In the genomic region with DNA sequence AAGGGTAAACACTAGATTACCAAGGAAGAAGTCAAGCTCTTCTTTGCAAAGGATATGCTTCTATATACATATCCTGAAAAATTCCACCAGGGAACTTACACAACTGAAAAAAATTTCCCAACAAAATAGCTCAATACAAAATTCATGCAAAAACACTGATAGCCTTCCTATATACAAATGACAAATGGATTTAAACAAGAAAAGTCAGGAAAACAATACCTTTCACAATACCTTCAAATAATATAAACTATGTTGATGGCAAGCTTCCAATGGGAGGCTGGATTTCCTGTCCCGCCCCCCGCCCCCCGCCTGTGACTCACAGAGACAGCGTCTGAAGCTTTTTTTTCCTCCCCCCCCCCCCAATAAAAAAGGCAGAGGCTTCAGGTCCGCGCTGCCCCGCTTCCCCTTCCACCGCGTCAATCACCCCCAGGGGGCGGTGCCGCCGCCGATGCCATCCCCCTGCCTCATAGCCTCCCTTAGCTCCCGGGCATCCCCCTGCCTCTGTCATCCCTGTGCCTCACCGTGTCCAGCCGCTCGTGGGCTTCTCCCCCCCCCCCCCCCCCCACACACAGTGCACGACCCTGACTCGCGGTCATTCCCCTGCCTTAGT, we compare ENCODE assay signal across 8 mouse cellular contexts. TPM values are rescaled to one million over a fixed set of nuclear protein-coding genes. Genes with fewer than 3 reads are reported as not detected.
DNase-seq lines count a peak whose midpoint lies in the region; ATAC-seq and TF ChIP-seq lines count a peak whose summit lies in the region.

No protein-coding gene starts in this region.

- TF ChIP-seq CTCF in lung, adult 2 months (IDR thresholded peaks at IDR 0.05; ENCODE audit: insufficient read depth, low read length), result no peak

- H3K9ac ChIP-seq in embryonic facial prominence, embryonic 12.5 days, result peak overlapping the region; percentile 33; the same call in 1 of the 2 replicates
- no peak overlapping the region for H3K9ac ChIP-seq in limb, embryonic 11.5 days (ENCODE audit: low read length)
- peak overlapping the region; percentile 47; the same call in 1 of the 2 replicates for H3K9ac ChIP-seq in neural tube, embryonic 14.5 days (replicated peaks; ENCODE audit: low read depth, low read length)

- no peaks in the 10 kb centered on the region for H3K9me3 ChIP-seq in embryonic facial prominence, embryonic 12.5 days
- H3K9me3 ChIP-seq in limb, embryonic 11.5 days (ENCODE audit: control insufficient read depth, low read length), result no peaks in the 10 kb centered on the region
- H3K9me3 ChIP-seq in neural tube, embryonic 14.5 days (ENCODE audit: control insufficient read depth, low read length), result no peaks in the 10 kb centered on the region

- H3K4me2 ChIP-seq in embryonic facial prominence, embryonic 12.5 days (replicated peaks), result peak overlapping the region; percentile 62
- H3K4me2 ChIP-seq in limb, embryonic 11.5 days (ENCODE audit: low read depth, severe bottlenecking), result peak overlapping the region; percentile 45
- H3K4me2 ChIP-seq in neural tube, embryonic 14.5 days (ENCODE audit: low read depth, low read length), result peak overlapping the region; percentile 62

- peaks cover 6% of the 10 kb centered on the region; the same call in 1 of the 2 replicates for H3K27me3 ChIP-seq in embryonic facial prominence, embryonic 12.5 days
- no peaks in the 10 kb centered on the region for H3K27me3 ChIP-seq in limb, embryonic 11.5 days (ENCODE audit: control insufficient read depth, insufficient read depth, low read length)
- H3K27me3 ChIP-seq in neural tube, embryonic 14.5 days (ENCODE audit: control insufficient read depth, insufficient read depth, low read length), result no peaks in the 10 kb centered on the region

- peak; percentile 42 for DNase-seq in lung, postnatal 10 days
- no peak for DNase-seq in lung, adult 2 months
- DNase-seq in limb, embryonic 11.5 days (ENCODE audit: low spot score), result peak; percentile 42
- DNase-seq in left cerebral cortex, postnatal 36 days (ENCODE audit: low spot score in 2 of 2), result no peak
- DNase-seq in ovary, adult 18-20 months (ENCODE audit: low spot score), result no peak
- no peak for DNase-seq in left cerebral cortex, adult 9 months (ENCODE audit: low spot score in 2 of 2)

- H3K4me3 ChIP-seq in lung, adult 2 months (replicated peaks; ENCODE audit: extremely low read depth, low read depth, low read length), result no peak overlapping the region
- H3K4me3 ChIP-seq in embryonic facial prominence, embryonic 12.5 days, result peak overlapping the region; percentile 27
- H3K4me3 ChIP-seq in limb, embryonic 11.5 days (ENCODE audit: low read depth, low read length), result peak overlapping the region; percentile 3; the same call in 1 of the 2 replicates
- peak overlapping the region; percentile 24 for H3K4me3 ChIP-seq in neural tube, embryonic 14.5 days (ENCODE audit: low read depth, low read length)

- no peak for ATAC-seq in embryonic facial prominence, embryonic 12.5 days (ENCODE audit: insufficient number of reproducible peaks, insufficient read depth, low FRiP score, low TSS enrichment)
- ATAC-seq in limb, embryonic 11.5 days (ENCODE audit: insufficient number of reproducible peaks, low FRiP score, low TSS enrichment, low read depth), result no peak
- no peak for ATAC-seq in neural tube, embryonic 14.5 days (ENCODE audit: low read depth)

- H3K36me3 ChIP-seq in embryonic facial prominence, embryonic 12.5 days, result no peaks in the 10 kb centered on the region
- no peaks in the 10 kb centered on the region for H3K36me3 ChIP-seq in limb, embryonic 11.5 days (ENCODE audit: control insufficient read depth, insufficient read depth, low read length)
- no peaks in the 10 kb centered on the region for H3K36me3 ChIP-seq in neural tube, embryonic 14.5 days (ENCODE audit: control insufficient read depth, insufficient read depth, low read length)

- H3K4me1 ChIP-seq in lung, adult 2 months (ENCODE audit: control insufficient read depth, insufficient read depth, low read length), result peaks cover 2% of the 10 kb centered on the region; the same call in 1 of the 2 replicates
- 0 out of 2 replicates have a peak, but pooled peaks cover 5% of the 10 kb centered on the region for H3K4me1 ChIP-seq in embryonic facial prominence, embryonic 12.5 days
- no peaks in the 10 kb centered on the region for H3K4me1 ChIP-seq in limb, embryonic 11.5 days (ENCODE audit: control insufficient read depth, insufficient read depth, low read length)
- H3K4me1 ChIP-seq in neural tube, embryonic 14.5 days (ENCODE audit: control insufficient read depth, insufficient read depth, low read length), result peaks cover 4% of the 10 kb centered on the region; the same call in 1 of the 2 replicates

- 1% methylated on average over 20 of the region's 20 CpGs for WGBS in lung, adult 2 months
- WGBS in embryonic facial prominence, embryonic 12.5 days, result 4% methylated on average over 17 of the region's 20 CpGs
- WGBS in limb, embryonic 11.5 days, result 2% methylated on average over 15 of the region's 20 CpGs
- WGBS in neural tube, embryonic 14.5 days, result 2% methylated on average over 16 of the region's 20 CpGs

- no peak for TF ChIP-seq POLR2A in lung, adult 2 months (IDR thresholded peaks at IDR 0.05; ENCODE audit: borderline replicate concordance, extremely low read depth, low read depth, low read length)

- H3K27ac ChIP-seq in embryonic facial prominence, embryonic 12.5 days, result no peak overlapping the region
- no peak overlapping the region for H3K27ac ChIP-seq in limb, embryonic 11.5 days (replicated peaks; ENCODE audit: low read depth, low read length)
- no peak overlapping the region for H3K27ac ChIP-seq in neural tube, embryonic 14.5 days (ENCODE audit: low read depth, low read length)

- intact Hi-C loops in left cerebral cortex, postnatal 36 days (cut with DNase I), result no loop called here

RNA-seq across cellular contexts. Expression of gene Lcn4, which starts 9.8 kb away (rescaled TPM):
- 0.16 TPM in 1 of 2 replicates, not detected in the other for polyA plus RNA-seq in lung, adult 2 months (2012; rRNA removed)
- not detected in 2 replicates for polyA plus RNA-seq in embryonic facial prominence, embryonic 12.5 days (2016; fragmentation: Nextera tagmentation; extraction: Ambion mirVana)
- polyA plus RNA-seq in limb, embryonic 11.5 days (2014; fragmentation: Nextera tagmentation; extraction: Ambion mirVana), result not detected in 2 replicates
- not detected in 2 replicates for polyA plus RNA-seq in neural tube, embryonic 14.5 days (2014; fragmentation: Nextera tagmentation; extraction: Ambion mirVana)
- not detected for total RNA-seq in left cerebral cortex, postnatal 36 days (2021)

RNA-seq across cellular contexts. Expression of gene Fam69b, which starts 33.0 kb away (rescaled TPM):
- polyA plus RNA-seq in lung, adult 2 months (2012; rRNA removed), result 13.1 and 15.1 TPM in 2 replicates
- 66.0 and 75.2 TPM in 2 replicates for polyA plus RNA-seq in embryonic facial prominence, embryonic 12.5 days (2016; fragmentation: Nextera tagmentation; extraction: Ambion mirVana)
- polyA plus RNA-seq in limb, embryonic 11.5 days (2014; fragmentation: Nextera tagmentation; extraction: Ambion mirVana), result 42.4 and 45.1 TPM in 2 replicates
- polyA plus RNA-seq in neural tube, embryonic 14.5 days (2014; fragmentation: Nextera tagmentation; extraction: Ambion mirVana), result 123 and 139 TPM in 2 replicates
- 10 to 100 TPM; 69.1 to 81.4 TPM for total RNA-seq in left cerebral cortex, postnatal 36 days (2021)

RNA-seq across cellular contexts. Expression of gene Agpat2, which starts 57.0 kb away (rescaled TPM):
- 106 and 134 TPM in 2 replicates for polyA plus RNA-seq in lung, adult 2 months (2012; rRNA removed)
- polyA plus RNA-seq in embryonic facial prominence, embryonic 12.5 days (2016; fragmentation: Nextera tagmentation; extraction: Ambion mirVana), result 17.0 and 17.8 TPM in 2 replicates
- 12.2 and 12.8 TPM in 2 replicates for polyA plus RNA-seq in limb, embryonic 11.5 days (2014; fragmentation: Nextera tagmentation; extraction: Ambion mirVana)
- 2.7 and 4.1 TPM in 2 replicates for polyA plus RNA-seq in neural tube, embryonic 14.5 days (2014; fragmentation: Nextera tagmentation; extraction: Ambion mirVana)
- total RNA-seq in left cerebral cortex, postnatal 36 days (2021), result 1 to 10 TPM; 1.5 to 1.6 TPM

Comparison
In these comparisons a context has a peak if more than half of its experiments do, and no peak if none do; other contexts are left out.
1. DNase-seq: peak in lung, postnatal 10 days (single experiment) and limb, embryonic 11.5 days (single experiment); none in lung, adult 2 months (single experiment), left cerebral cortex, postnatal 36 days (0 of 2), ovary, adult 18-20 months (single experiment) and left cerebral cortex, adult 9 months (0 of 2).
2. Peak in every context shown above with its lines, with median percentiles within 50 percentile points of each other: H3K4me2 ChIP-seq.